Mouse (Mus musculus) liver, postnatal 0 days (tissue): ENCODE measurements at regions not wholly inside any gene's neighbourhood (a gene's known extent, or its start where the extent isn't known, plus 50 kb on each side); places are given as distances from the start of the nearest gene placed in this dataset.

Source experiments
- ATAC-seq: fragments of 200-750 bp; cut with Nextera tagmentation; 2 replicates; pipeline ENCODE4 v1.8.0; 2017; ENCODE audit warnings: mild to moderate bottlenecking, moderate library complexity
- DNase-seq: peaks from one replicate; pipeline ENCODE4 v3.0.0-alpha.2; 2016
- H3K27ac ChIP-seq: fragments of 300-500 bp; sonication (generic); 2 replicates; pipeline ENCODE4 v1.5.1; 2014; ENCODE audit warnings: antibody characterized with exemption, moderate library complexity, mild to moderate bottlenecking, low read depth
- H3K27me3 ChIP-seq: fragments of 300-500 bp; sonication (generic); 2 replicates; pipeline ENCODE4 v1.6.1; 2014; ENCODE audit warnings: low read length, control low read depth, mixed read lengths; ENCODE audit not compliant: insufficient read depth
- H3K36me3 ChIP-seq: fragments of 300-500 bp; sonication (generic); replicated peaks from 2 replicates; pipeline ENCODE4 v1.6.1; 2014; ENCODE audit warnings: mild to moderate bottlenecking, control low read depth, low read length, moderate library complexity, mixed read lengths; ENCODE audit not compliant: insufficient read depth
- H3K4me1 ChIP-seq: fragments of 300-500 bp; sonication (generic); 2 replicates; pipeline ENCODE4 v1.6.1; 2014; ENCODE audit warnings: antibody characterized with exemption, mild to moderate bottlenecking, control low read depth; ENCODE audit not compliant: insufficient read depth
- H3K4me2 ChIP-seq: fragments of 300-500 bp; sonication (generic); 2 replicates; pipeline ENCODE4 v1.6.1; 2014; ENCODE audit warnings: low read depth, mild to moderate bottlenecking, low read length, moderate library complexity, mixed read lengths
- H3K4me3 ChIP-seq: fragments of 300-500 bp; sonication (generic); 2 replicates; pipeline ENCODE4 v1.5.1; 2014; ENCODE audit warnings: low read depth, low read length
- H3K9ac ChIP-seq: fragments of 300-500 bp; sonication (generic); replicated peaks from 2 replicates; pipeline ENCODE4 v1.6.1; 2014; ENCODE audit warnings: mild to moderate bottlenecking, moderate library complexity
- H3K9me3 ChIP-seq: fragments of 300-500 bp; sonication (generic); 2 replicates; pipeline ENCODE4 v1.6.1; 2016; ENCODE audit warnings: mild to moderate bottlenecking, control low read depth, low read length, mixed read lengths
- CTCF ChIP-seq: sonication (generic); IDR thresholded peaks from 2 replicates; pipeline ENCODE4 v1.5.1; 2016; ENCODE audit warnings: antibody characterized with exemption, low read depth
- EP300 ChIP-seq: IDR thresholded peaks from 2 replicates; pipeline ENCODE4 v1.6.1; 2016; ENCODE audit warnings: antibody characterized with exemption, low read depth, mild to moderate bottlenecking
- WGBS: fragments of 180-500 bp; shearing (Covaris S2); extraction: QIAGEN DNeasy Blood & Tissue Kit; methylation state at CpG from one replicate; pipeline ENCODE4 v1.1.7; 2014; ENCODE audit not compliant: insufficient replicate concordance; 5-methylcytosine and 5-hydroxymethylcytosine counted together

DNA sequence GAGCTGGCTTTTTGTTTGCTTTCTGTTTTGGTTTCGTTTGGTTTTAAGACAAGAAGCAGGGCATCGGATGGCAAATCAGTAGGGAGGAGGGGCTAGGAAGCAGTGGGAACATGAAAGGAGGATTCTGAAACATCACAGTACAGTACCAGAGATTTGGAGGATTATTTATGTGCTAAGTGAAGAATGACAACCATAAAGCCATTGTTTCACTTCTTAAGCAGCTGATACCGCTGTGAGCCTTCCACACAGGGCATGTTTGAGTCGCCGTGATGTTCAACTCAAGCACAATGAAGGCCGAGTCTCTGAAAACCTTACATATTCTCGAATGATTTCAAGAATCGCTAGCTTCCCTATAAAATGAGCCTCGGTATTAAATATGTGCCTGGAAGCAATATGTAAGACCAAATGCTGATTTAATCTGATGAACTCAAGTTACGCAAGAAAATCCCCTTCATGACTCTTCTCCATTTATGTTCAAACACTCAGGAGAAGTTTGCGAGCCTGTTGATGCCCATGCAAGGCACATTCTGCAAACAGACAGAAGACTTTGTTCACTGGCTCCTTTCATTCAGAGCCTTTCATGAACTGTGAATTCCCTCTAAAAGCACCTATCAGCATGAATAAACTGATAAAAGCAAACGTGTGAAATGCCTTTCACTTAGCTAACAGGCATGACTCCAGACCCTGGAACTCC, 441.2 kb downstream of the Efnb2 start:
- Histone ChIP-seq H3K27me3 (no peaks in the 10 kb centered on the region), H3K9ac (no peak overlapping the region), H3K9me3 (no peaks in the 10 kb centered on the region), H3K27ac (no peak overlapping the region), H3K4me3 (no peak overlapping the region), H3K4me1 (no peaks in the 10 kb centered on the region), H3K36me3 (no peaks in the 10 kb centered on the region), H3K4me2 (no peak overlapping the region)
- DNase-seq (no peak), ATAC-seq (no peak)
- no peak for TF ChIP-seq CTCF
- no peak for TF ChIP-seq EP300
- WGBS, result 73% methylated on average over 12 of the region's 12 CpGs

DNA sequence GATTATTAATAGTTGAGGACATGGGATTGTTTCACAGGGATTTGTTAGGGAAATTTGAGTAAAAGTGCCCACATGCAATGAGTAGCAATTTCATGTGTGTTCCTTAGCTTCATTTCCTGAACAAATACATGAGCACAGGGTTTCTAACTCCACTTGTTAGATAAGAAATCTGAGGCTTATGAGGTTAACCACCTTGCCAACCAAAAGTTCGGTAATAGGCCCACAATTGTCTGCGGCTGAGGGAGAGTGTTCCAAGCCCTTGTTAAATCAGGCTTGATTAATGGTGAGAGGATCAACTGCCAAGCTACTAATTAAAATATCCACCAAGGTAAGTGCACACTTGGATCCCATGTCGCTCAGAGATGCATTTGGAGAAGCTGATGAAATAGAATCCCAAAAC, 468.0 kb downstream of the Efnb2 start:
- ATAC-seq, result no peak

DNA sequence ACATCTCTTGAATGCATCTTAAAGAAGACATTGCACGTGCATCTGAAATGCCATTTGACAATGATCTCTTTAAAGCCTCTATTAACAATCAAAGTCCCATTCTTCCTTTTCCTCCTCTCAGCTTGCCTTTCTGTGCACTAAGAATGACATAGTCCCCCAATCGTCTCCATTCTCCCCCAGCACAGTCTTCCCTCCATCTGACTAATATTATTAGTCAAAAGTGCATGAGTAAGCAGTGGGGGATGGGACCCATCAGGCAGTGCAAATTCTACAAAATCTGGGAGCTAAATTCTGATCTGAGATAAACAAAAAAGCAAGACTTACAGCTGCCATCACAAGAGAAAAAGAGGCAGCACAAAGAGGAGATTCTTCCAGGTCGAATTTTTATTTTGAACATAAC, 475.0 kb downstream of the Efnb2 start:
- H3K9ac ChIP-seq, result no peak overlapping the region
- DNase-seq, result no peak
- H3K9me3 ChIP-seq, result no peaks in the 10 kb centered on the region
- no peak for TF ChIP-seq CTCF
- no peak for TF ChIP-seq EP300
- no peak overlapping the region for H3K4me3 ChIP-seq
- 50% methylated on average over 3 of the region's 3 CpGs for WGBS
- no peaks in the 10 kb centered on the region for H3K36me3 ChIP-seq
- no peaks in the 10 kb centered on the region for H3K27me3 ChIP-seq
- no peak overlapping the region for H3K4me2 ChIP-seq
- H3K4me1 ChIP-seq, result no peaks in the 10 kb centered on the region
- no peak overlapping the region for H3K27ac ChIP-seq
- ATAC-seq, result no peak

More for the DNA sequence above, 468.0 kb downstream of the Efnb2 start:
- Histone ChIP-seq H3K9me3 (no peaks in the 10 kb centered on the region), H3K4me1 (no peaks in the 10 kb centered on the region), H3K27ac (no peak overlapping the region), H3K27me3 (no peaks in the 10 kb centered on the region), H3K36me3 (no peaks in the 10 kb centered on the region), H3K4me3 (no peak overlapping the region), H3K4me2 (no peak overlapping the region), H3K9ac (no peak overlapping the region)
- TF ChIP-seq EP300, result no peak
- TF ChIP-seq CTCF, result no peak
- DNase-seq, result no peak
- WGBS, result 52% methylated on average over 3 of the region's 3 CpGs

DNA sequence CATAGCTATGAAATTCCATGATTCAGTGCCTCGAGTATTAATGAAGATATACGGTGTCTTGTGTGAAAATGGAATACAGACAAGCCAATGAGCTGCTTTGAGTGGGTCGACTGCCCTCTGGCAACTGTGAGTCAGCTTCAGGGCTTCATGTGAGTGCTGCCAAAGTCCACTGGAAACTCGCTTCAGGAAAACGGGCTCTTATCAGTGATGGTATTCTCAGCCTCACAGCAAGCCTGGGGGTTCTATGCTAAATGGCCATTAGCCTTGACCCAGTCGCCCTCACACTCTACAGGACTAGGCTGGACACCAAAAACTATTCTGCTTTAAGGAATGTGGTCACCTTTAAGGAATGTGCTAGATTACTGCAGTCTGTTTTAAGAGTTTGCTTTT, 477.8 kb downstream of the Efnb2 start:
- DNase-seq, result no peak
- Histone ChIP-seq H3K4me2 (no peak overlapping the region), H3K36me3 (no peaks in the 10 kb centered on the region), H3K9ac (no peak overlapping the region), H3K4me1 (no peaks in the 10 kb centered on the region), H3K9me3 (no peaks in the 10 kb centered on the region), H3K4me3 (no peak overlapping the region), H3K27me3 (no peaks in the 10 kb centered on the region), H3K27ac (no peak overlapping the region)
- TF ChIP-seq CTCF, result no peak
- no peak for TF ChIP-seq EP300
- WGBS, result 50% methylated on average over 6 of the region's 6 CpGs
- no peak for ATAC-seq

DNA sequence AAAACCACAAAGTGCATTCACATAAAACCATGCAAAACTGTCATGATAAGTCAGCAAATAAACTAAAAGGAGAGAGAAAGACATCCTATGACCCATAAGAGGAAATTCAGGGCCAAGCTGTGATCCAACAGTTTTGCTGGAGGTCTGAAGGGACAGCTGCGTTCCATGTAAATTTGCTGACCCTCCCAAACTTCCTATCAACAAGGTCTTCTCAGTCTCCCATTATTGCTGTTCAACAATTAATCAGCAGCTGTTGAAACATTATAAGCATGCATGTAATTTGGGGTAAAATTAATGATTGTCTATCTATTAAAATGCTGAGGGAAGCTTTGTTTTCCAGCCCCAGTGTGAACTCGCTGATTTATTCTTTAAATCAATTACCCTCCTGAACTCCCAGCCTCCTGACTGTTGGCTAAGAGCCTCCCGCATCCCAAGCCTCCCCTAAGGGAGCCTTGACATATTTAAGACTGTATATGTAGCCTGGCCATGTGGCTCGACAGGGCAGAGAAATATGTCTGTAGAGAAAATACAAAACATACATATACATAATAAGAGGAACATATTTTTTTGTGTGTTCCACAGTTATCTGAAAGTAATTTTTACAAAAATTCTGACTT, 478.3 kb downstream of the Efnb2 start:
- H3K4me3 ChIP-seq, result no peak overlapping the region
- TF ChIP-seq CTCF (no peak), EP300 (no peak)
- no peak overlapping the region for H3K27ac ChIP-seq
- no peaks in the 10 kb centered on the region for H3K36me3 ChIP-seq
- WGBS, result 68% methylated on average over 4 of the region's 4 CpGs
- H3K4me2 ChIP-seq, result no peak overlapping the region
- no peaks in the 10 kb centered on the region for H3K4me1 ChIP-seq
- no peaks in the 10 kb centered on the region for H3K27me3 ChIP-seq
- H3K9me3 ChIP-seq, result no peaks in the 10 kb centered on the region
- DNase-seq, result no peak
- H3K9ac ChIP-seq, result no peak overlapping the region
- ATAC-seq, result no peak

DNA sequence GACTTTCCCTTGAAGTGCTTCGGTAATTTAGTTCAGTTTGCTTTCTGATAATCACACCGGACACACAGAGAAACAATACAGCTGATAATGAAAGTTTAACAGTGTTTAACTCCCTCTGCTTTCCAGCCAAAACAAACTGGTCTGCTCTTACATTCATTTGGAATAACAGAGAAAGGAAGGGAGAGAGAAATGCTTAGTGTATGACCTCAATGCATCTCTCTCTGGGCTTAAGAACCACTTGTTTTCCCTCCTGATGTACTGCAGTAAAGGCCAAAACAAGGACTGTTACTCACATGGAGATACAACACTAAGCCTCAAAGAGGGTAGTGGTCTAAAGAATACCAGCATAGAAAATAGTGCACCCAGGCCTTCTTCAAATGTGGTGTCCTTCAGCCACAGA, 478.9 kb downstream of the Efnb2 start:
- ATAC-seq, result no peak
- TF ChIP-seq EP300 (no peak), CTCF (no peak)
- H3K9me3 ChIP-seq, result no peaks in the 10 kb centered on the region
- H3K36me3 ChIP-seq, result no peaks in the 10 kb centered on the region
- 39% methylated on average over 2 of the region's 2 CpGs for WGBS
- H3K4me3 ChIP-seq, result no peak overlapping the region
- no peaks in the 10 kb centered on the region for H3K4me1 ChIP-seq
- DNase-seq, result no peak
- H3K9ac ChIP-seq, result no peak overlapping the region
- no peak overlapping the region for H3K4me2 ChIP-seq
- H3K27ac ChIP-seq, result no peak overlapping the region
- no peaks in the 10 kb centered on the region for H3K27me3 ChIP-seq
